Mouse (Mus musculus) intestine, embryonic 16.5 days (tissue): ENCODE data around the gene Olfr1444. TPM values are rescaled to one million over a fixed set of nuclear protein-coding genes. Genes with fewer than 3 reads are reported as not detected.

Source experiments
- ATAC-seq: fragments of 200-750 bp; cut with Nextera tagmentation; 2 replicates; pipeline ENCODE4 v1.8.0; 2017; ENCODE audit warnings: moderate TSS enrichment, moderate library complexity
- H3K27ac ChIP-seq: fragments of 300-500 bp; sonication (generic); 2 replicates; pipeline ENCODE4 v1.5.1; 2014; ENCODE audit warnings: mild to moderate bottlenecking, low read length
- H3K27me3 ChIP-seq: fragments of 300-500 bp; sonication (generic); replicated peaks from 2 replicates; pipeline ENCODE4 v1.6.1; 2014; ENCODE audit warnings: low read length, control low read depth, mixed read lengths; ENCODE audit not compliant: control insufficient read depth, insufficient read depth
- H3K36me3 ChIP-seq: fragments of 300-500 bp; sonication (generic); 2 replicates; pipeline ENCODE4 v1.6.1; 2014; ENCODE audit warnings: low read length, control low read depth; ENCODE audit not compliant: control insufficient read depth, insufficient read depth
- H3K4me1 ChIP-seq: fragments of 300-500 bp; sonication (generic); 2 replicates; pipeline ENCODE4 v1.6.1; 2014; ENCODE audit warnings: low read length, control low read depth, mixed read lengths; ENCODE audit not compliant: control insufficient read depth, insufficient read depth
- H3K4me2 ChIP-seq: fragments of 300-500 bp; sonication (generic); 2 replicates; pipeline ENCODE4 v1.6.1; 2014; ENCODE audit warnings: low read depth, low read length, control low read depth
- H3K4me3 ChIP-seq: fragments of 300-500 bp; sonication (generic); 2 replicates; pipeline ENCODE4 v1.5.1; 2014; ENCODE audit warnings: mild to moderate bottlenecking, low read length
- H3K9ac ChIP-seq: fragments of 300-500 bp; sonication (generic); 2 replicates; pipeline ENCODE4 v1.6.1; 2014; ENCODE audit warnings: low read depth, low read length
- H3K9me3 ChIP-seq: fragments of 300-500 bp; sonication (generic); 2 replicates; pipeline ENCODE4 v1.6.1; 2016; ENCODE audit warnings: low read length, control low read depth; ENCODE audit not compliant: control insufficient read depth
- WGBS: fragments of 180-500 bp; shearing (Covaris S2); extraction: QIAGEN DNeasy Blood & Tissue Kit; methylation state at CpG from one replicate; pipeline ENCODE4 v1.1.7; 2014; 5-methylcytosine and 5-hydroxymethylcytosine counted together
- polyA plus RNA-seq: library from polyadenylated mRNA; unstranded; fragments of >200 nt; fragmentation: Nextera tagmentation; extraction: Ambion mirVana; gene quantifications from 2 replicates; pipeline ENCODE4 v1.2.1, GENCODE M21; 2015

The Olfr1444 gene
- not detected in 2 replicates for polyA plus RNA-seq

GRCm38 (mm10) chr19:12856983-12857382 lies at the start of gene Olfr1444:
Olfr1444 (plus strand) TSS chr19:12857283.
- no peaks in the 10 kb centered on the region for H3K27me3 ChIP-seq
- no peaks in the 10 kb centered on the region for H3K36me3 ChIP-seq
- no peak within 1 kb of the TSS for H3K9ac ChIP-seq
- ATAC-seq: no peak
- H3K9me3 ChIP-seq: no peaks in the 10 kb centered on the region
- no peaks in the 10 kb centered on the region for H3K4me1 ChIP-seq
- H3K4me2 ChIP-seq: no peak within 1 kb of the TSS
- 62% methylated on average over 1 of the region's 1 CpGs for WGBS
- H3K27ac ChIP-seq: no peak within 1 kb of the TSS
- H3K4me3 ChIP-seq: no peak within 1 kb of the TSS

- H3K9ac ChIP-seq: no peak overlapping the region
- no peak overlapping the region for H3K4me3 ChIP-seq
- no peaks in the 10 kb centered on the region for H3K9me3 ChIP-seq
- no peak for ATAC-seq
- H3K27me3 ChIP-seq: no peaks in the 10 kb centered on the region
- H3K36me3 ChIP-seq: no peaks in the 10 kb centered on the region
- H3K4me2 ChIP-seq: no peak overlapping the region
- 50% methylated on average over 1 of the region's 1 CpGs for WGBS
- H3K4me1 ChIP-seq: no peaks in the 10 kb centered on the region
- H3K27ac ChIP-seq: no peak overlapping the region
Measured at GRCm38 (mm10) chr19:12812644-12813364, 44.3 kb upstream of the Olfr1444 start.

- Histone ChIP-seq H3K4me3 (no peak overlapping the region), H3K27ac (no peak overlapping the region), H3K27me3 (no peaks in the 10 kb centered on the region), H3K36me3 (no peaks in the 10 kb centered on the region), H3K9ac (no peak overlapping the region), H3K4me2 (no peak overlapping the region), H3K4me1 (no peaks in the 10 kb centered on the region), H3K9me3 (no peaks in the 10 kb centered on the region)
- WGBS: 89% methylated on average over 1 of the region's 1 CpGs
- ATAC-seq: no peak
Measured at GRCm38 (mm10) chr19:12813883-12814282, 43.2 kb upstream of the Olfr1444 start.

GRCm38 (mm10) chr19:12818507-12818906 lies 38.6 kb upstream of the Olfr1444 start:
- no peaks in the 10 kb centered on the region for H3K4me1 ChIP-seq
- no peaks in the 10 kb centered on the region for H3K36me3 ChIP-seq
- 86% methylated on average over 1 of the region's 1 CpGs for WGBS
- no peak overlapping the region for H3K27ac ChIP-seq
- no peak for ATAC-seq
- H3K27me3 ChIP-seq: no peaks in the 10 kb centered on the region
- no peak overlapping the region for H3K4me3 ChIP-seq
- H3K9me3 ChIP-seq: no peaks in the 10 kb centered on the region
- no peak overlapping the region for H3K4me2 ChIP-seq
- no peak overlapping the region for H3K9ac ChIP-seq

- Histone ChIP-seq H3K27ac (no peak overlapping the region), H3K27me3 (no peaks in the 10 kb centered on the region), H3K36me3 (no peaks in the 10 kb centered on the region), H3K9ac (no peak overlapping the region), H3K4me3 (no peak overlapping the region), H3K4me1 (no peaks in the 10 kb centered on the region), H3K4me2 (no peak overlapping the region), H3K9me3 (no peaks in the 10 kb centered on the region)
- WGBS: 33% methylated on average over 4 of the region's 4 CpGs
- ATAC-seq: no peak
Measured at GRCm38 (mm10) chr19:12820383-12820782, 36.7 kb upstream of the Olfr1444 start.

- Histone ChIP-seq H3K27me3 (no peaks in the 10 kb centered on the region), H3K4me3 (no peak overlapping the region), H3K9me3 (no peaks in the 10 kb centered on the region), H3K4me2 (no peak overlapping the region), H3K27ac (no peak overlapping the region), H3K36me3 (no peaks in the 10 kb centered on the region), H3K9ac (no peak overlapping the region), H3K4me1 (no peaks in the 10 kb centered on the region)
- WGBS: 72% methylated on average over 4 of the region's 4 CpGs
- no peak for ATAC-seq
Measured at GRCm38 (mm10) chr19:12824549-12824948, 32.5 kb upstream of the Olfr1444 start.

- Histone ChIP-seq H3K27ac (no peak overlapping the region), H3K4me2 (no peak overlapping the region), H3K4me3 (no peak overlapping the region), H3K4me1 (no peaks in the 10 kb centered on the region), H3K36me3 (no peaks in the 10 kb centered on the region), H3K27me3 (no peaks in the 10 kb centered on the region), H3K9me3 (no peaks in the 10 kb centered on the region), H3K9ac (no peak overlapping the region)
- WGBS: 66% methylated on average over 2 of the region's 2 CpGs
- no peak for ATAC-seq
Measured at GRCm38 (mm10) chr19:12830823-12831430, 26.2 kb upstream of the Olfr1444 start.

- no peaks in the 10 kb centered on the region for H3K36me3 ChIP-seq
- no peaks in the 10 kb centered on the region for H3K9me3 ChIP-seq
- no peak overlapping the region for H3K4me2 ChIP-seq
- 80% methylated on average over 1 of the region's 1 CpGs for WGBS
- H3K27ac ChIP-seq: no peak overlapping the region
- H3K4me1 ChIP-seq: no peaks in the 10 kb centered on the region
- no peak overlapping the region for H3K9ac ChIP-seq
- no peak overlapping the region for H3K4me3 ChIP-seq
- ATAC-seq: peak; percentile 52; the same call in 1 of the 2 replicates
- no peaks in the 10 kb centered on the region for H3K27me3 ChIP-seq
Measured at GRCm38 (mm10) chr19:12831559-12831958, 25.5 kb upstream of the Olfr1444 start.

- whole genome bisulfite sequencing: 70% methylated on average over 3 of the region's 3 CpGs
- Histone ChIP-seq H3K4me1 (no peaks in the 10 kb centered on the region), H3K4me2 (no peak overlapping the region), H3K27ac (no peak overlapping the region), H3K4me3 (no peak overlapping the region), H3K27me3 (no peaks in the 10 kb centered on the region), H3K9me3 (no peaks in the 10 kb centered on the region), H3K9ac (no peak overlapping the region), H3K36me3 (no peaks in the 10 kb centered on the region)
- ATAC-seq: no peak
Measured at GRCm38 (mm10) chr19:12833625-12834024, 23.5 kb upstream of the Olfr1444 start.
